Mouse (Mus musculus) cerebellum, postnatal 14 days (tissue): ENCODE data around the gene Foxk2.

ENCODE experiments used
- DNase-seq, 2 experiments: peaks; one replicate each; pipeline ENCODE4 v3.0.0; 2021; ENCODE audit warnings: mixed read lengths in 2 of 2

The Foxk2 gene

GRCm38 (mm10) chr11:121259160-121260100, at the start of gene Foxk2:
Gene Foxk2, plus strand, starts transcription at chr11:121259990.
- peak; percentile 98 for DNase-seq

DNA sequence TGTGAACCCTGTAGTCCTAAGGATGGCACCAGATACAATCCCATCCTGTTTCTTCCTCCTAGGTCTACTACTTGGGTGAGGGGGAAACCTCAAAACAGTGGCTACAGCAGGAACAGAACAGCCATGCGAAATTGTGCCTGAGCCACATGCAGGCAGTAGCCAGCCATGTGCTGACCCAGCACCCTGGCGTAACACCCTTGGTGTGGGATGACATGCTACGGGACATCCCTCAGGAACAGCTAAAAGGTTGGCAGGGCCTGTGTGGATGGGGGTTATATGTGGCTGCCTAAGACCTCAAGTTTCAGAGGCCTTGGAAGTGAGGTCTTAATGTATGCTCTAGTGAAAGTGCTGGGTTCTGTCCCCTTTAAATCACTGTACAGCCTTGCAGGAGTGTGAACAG, 43.0 kb upstream of the Foxk2 start:
- no peak for DNase-seq

DNA sequence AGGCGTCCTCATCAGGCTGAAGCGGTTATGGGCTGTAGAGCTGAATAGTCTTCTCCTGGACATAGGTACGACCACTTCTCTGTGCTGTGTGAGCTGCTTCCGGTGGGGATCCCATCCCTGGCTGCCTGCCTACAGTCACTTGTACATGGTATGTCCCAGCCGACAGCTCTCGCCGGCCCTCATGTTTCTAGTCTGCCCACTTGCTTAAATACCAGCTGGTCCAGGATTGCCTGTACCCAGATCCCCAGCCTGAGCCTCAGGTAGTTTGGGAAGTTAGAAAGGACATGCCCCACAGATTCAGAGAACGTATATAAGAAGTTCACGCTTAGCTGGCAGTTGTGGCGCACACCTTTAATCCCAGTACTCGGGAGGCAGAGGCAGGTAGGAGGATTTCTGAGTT, 40.0 kb upstream of the Foxk2 start:
- DNase-seq: no peak

DNA sequence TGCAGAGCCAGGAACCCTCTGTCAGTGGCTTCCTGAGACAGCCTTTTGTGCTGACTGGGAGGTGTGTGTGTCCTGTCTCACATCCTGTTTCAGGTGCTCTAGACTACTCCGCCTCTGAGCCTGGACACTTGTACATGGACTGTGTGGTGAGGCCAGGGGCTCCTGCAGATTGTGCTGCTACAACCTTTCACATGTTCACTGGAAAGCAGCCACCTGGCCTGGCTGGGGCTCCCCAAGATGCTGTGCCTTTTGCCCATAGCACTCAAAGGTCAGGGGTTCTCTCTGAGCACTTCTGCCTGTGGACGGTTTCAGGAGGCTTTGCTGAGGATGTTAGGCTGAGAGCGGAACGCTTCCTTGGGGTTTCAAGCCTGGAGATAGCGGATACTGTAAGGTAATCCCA, 39.0 kb upstream of the Foxk2 start:
- DNase-seq: no peak

- peak; percentile 72 to 85 for DNase-seq
Measured at GRCm38 (mm10) chr11:121221321-121222010, 38.3 kb upstream of the Foxk2 start.

GRCm38 (mm10) chr11:121228129-121229017, 31.4 kb upstream of the Foxk2 start:
- DNase-seq: no peak

- peak; percentile 77 to 81 for DNase-seq
Measured at GRCm38 (mm10) chr11:121229018-121229439, 30.8 kb upstream of the Foxk2 start, which contains the start of gene Cybc1. Gene Cybc1, minus strand, starts transcription at chr11:121229322.

DNA sequence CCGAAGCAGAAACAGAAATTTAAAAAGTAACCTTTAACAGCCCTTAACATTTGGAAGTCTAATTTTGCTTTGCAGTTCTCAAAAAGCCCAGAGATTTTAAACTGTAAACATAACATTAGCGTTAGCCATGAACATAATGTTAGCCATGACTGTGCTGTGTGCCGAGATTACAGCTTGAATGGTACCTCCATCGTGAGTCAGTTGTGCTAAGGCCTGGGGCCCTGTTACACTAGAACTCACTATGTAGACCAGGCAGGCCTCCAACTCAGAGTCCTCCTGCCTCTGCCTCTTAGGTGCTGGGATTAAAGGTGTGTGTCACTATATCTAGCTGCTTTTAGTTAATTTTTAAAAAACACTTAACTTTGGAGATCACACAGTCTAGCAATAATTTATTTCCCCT, 28.6 kb upstream of the Foxk2 start:
- no peak for DNase-seq

DNA sequence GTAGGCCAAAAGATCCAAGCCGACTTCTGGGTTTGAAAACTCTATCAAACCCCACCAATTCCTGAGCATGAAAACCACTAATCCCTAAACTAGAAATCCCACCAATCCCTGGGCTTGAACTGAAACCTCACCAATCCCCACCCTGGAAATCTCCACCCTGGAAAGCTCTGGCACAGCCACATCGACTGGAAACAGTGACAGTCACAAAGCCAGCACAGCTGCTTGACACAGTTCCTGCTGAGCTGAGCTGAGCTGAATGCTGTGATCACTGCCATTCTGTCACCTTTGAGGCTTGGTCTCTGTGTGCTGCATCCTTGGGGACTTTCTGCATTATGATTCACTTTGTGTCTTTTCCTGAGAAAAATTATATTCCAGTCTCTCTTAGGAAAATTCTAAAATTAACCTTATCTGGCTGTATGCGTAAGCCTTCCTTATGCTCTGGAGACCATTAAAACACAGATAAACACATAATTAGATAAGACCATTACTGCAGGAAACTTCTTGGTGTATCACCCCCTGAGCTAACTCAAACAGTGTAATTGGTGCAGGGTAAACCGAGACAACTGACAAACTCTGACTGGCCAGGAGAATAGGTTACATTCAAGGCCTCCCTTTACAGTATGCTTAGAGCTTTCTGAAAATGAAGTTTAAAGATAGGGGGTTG, 28.0 kb upstream of the Foxk2 start:
- no peak for DNase-seq

DNA sequence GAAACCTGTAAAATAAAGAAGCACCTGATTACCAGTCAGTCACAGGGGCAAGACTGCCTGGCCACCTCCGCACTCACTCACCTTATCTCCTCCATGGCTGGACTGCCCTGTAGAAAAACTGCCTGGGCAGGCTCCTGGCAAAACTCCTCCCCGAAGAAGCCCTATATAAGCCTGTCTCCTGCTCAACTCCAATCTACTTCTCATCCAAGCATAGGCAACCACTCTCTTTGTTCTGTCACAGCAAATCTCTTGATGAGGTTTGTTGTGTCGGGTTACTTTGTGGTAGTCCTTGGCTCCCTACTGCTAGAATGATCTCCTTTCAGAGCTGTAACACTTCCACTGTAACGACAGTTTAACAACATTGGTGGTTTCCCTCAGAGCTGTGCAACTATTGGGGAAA, 27.1 kb upstream of the Foxk2 start:
- no peak for DNase-seq

DNA sequence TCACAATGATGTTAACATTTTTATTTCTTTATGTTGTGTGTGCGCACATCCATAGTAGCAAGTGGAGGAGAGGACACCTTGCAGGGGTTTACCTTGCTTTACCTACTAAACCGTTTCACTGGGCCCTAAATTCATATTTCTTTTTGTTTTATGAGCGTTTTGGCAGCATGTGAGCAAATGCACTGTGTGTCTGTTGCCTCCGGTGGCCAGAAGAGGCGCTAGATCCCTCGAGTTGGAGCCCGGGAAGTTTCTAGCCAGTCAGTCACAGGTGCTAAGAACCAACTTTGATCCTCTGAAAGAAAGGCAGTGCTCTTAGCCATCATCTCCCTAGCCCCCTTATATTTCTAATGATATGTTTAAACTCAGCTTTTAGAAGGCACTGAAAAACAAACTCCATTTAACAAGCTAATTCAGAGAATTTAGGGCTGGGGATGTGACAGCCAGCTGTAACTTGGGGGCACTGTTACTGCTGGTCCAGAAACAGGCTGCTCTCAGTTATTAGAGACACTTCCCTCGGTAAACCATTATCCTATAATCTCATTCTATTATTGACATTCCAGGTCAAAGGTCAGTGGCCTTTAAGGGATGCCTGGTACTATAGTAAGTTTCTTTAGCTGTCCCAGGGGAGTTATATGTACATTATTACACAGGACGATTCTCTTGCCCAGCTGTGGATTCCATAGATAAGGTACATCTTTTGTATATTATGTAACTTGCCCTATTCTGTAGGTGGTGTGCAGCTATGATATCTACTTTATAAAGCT, 24.1 kb upstream of the Foxk2 start:
- DNase-seq: peak; percentile 44 to 65

DNA sequence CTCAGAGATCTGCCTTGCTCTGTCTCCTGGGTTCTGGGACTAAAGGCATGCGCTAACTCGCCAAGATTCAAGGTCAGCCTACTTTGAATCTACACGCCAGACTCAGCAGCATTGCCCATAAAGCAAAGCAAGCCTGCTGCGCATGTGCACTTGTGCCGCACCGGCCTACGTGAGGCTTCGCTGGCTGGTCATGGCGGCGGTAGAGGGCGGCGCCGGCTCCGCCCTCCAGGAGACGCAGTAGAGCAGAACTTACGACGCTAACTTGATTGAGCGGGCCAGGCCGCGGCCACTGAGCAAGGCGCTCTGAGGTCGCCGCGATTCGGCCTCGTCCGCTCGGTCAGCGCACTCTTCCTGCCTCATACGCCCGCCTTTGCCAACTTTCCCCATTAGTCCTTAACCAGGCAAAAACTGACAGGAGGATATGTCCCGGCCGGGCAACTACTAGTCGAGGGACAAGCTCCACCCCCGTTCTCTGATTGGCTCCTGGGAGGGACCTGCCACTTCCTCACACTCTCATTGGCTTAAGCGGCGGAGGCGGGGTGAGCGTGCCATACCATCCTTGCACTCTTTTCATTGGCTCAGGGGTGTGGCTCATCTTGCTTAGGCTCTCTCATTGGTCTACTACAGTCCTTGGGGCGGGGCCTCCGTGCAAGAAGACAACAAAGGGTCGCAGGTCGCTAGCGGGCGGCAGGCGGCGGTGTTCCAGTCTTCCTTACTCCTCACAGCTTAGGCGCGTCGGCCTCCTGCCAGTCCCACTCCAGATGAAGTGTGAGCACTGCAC, 23.0 kb upstream of the Foxk2 start, which contains the start of gene Narf:
Gene Narf (plus strand): TSS at position 690 of the 781 bp plus-strand sequence.
- DNase-seq: peak; percentile 98

- no peak for DNase-seq
Measured at GRCm38 (mm10) chr11:121237345-121238128, 22.3 kb upstream of the Foxk2 start.

- no peak for DNase-seq
Measured at GRCm38 (mm10) chr11:121239669-121240068, 20.1 kb upstream of the Foxk2 start.

- DNase-seq: peak; percentile 49 to 53
Measured at GRCm38 (mm10) chr11:121250196-121250595, 9.6 kb upstream of the Foxk2 start.

GRCm38 (mm10) chr11:121260211-121260906, 569 bp downstream of the Foxk2 start:
- peak; percentile 51 to 56 for DNase-seq

DNA sequence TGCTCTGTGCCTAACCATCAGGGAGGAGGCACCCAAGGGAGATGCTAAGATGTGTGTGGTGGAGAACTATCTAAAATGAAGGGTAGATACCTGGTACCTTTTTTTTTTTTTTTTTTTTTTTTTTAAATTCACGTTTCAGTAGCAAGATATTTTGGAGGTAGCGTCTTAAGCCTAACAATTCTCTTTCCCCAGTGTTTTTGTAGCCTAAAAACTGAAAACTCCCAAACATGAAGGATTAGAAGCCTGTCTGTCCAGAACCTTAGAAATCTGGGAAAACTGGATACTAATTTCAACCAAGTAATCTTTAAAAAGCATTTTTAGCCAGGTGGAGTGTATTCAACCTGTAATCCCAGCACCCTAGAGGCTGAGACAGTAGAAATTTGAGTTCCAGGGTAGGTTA, 1.3 kb downstream of the Foxk2 start:
- no peak for DNase-seq

DNA sequence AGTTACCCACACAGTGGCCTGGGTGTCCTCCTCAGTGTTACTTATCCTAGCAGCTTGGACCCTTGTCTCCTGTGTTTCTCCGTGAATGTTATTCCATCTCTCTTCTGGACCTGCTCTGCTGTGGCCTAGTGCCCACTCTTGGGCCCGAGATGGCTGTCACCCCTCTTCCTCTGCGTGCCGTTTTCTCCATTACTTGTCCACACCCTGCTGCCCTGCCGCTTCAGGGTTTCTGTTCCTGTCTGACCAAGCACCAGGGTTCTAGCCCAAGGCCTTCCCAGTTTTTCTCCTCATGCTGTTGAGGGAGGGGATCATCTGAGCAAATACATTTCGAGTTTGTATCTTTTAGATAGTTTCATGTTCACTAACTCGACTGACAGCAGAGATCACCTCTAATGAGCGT, 17.7 kb downstream of the Foxk2 start:
- DNase-seq: no peak

DNA sequence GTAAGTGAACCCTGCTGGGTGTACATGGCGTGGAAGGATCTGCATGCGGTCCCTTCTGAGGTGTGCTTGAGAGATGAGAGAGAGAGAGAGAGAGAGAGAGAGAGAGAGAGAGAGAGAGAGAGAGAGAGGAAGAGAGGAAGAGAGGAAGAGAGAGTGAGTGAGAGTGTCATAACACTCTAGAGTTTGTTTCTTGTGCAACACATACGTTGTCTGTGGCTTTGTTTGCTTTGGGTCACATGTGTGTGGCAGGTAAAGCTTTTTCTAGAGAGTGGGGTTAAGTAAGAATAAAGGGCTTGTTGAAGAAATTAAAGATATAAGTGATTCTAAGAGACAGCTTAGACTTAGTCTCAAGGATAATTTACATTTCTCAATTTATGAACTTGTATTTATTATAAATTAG, 18.2 kb downstream of the Foxk2 start:
- no peak for DNase-seq
